20 mouse cellular contexts compared by ENCODE assay signal in the genomic region with DNA sequence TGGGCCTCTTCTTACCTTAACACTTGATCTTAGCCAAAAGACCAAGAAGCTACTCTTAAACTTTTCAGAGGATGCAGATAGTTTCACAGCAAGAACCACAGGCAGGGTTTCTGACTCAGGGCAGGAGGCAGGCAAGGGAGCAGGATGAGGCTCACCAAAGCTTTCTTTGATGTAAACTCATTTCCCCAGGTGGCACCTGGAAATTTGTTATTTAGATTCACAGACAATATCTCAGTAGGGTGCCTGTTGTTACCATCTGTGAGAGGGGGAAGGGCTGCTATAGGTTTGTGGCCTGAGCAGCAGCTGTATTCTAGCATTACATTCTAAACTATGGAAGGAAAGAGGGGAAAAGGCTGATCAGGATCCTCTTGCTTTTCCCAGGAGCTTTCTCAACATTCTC.
"Had no signal": no experiment of that assay in that cellular context is flagged by ENCODE, and none has a peak within 500 bp of the region (broad histone marks: within the 10 kb centered on the region; RNA-seq: fewer than 3 reads in every experiment).

No protein-coding gene starts in this region.

- H3K27me3 ChIP-seq: intestine, embryonic 15.5 days; liver, embryonic 15.5 days; midbrain, embryonic 12.5 days; neural tube, embryonic 13.5 days; stomach, embryonic 15.5 days had no signal

- H3K4me2 ChIP-seq: intestine, embryonic 15.5 days; liver, embryonic 11.5 days; liver, embryonic 15.5 days; lung, embryonic 14.5 days; midbrain, embryonic 12.5 days; neural tube, embryonic 13.5 days; stomach, embryonic 15.5 days had no signal

- H3K4me3 ChIP-seq: intestine, embryonic 15.5 days; layer of hippocampus, adult 2 months; left cerebral cortex, adult 2 months; limb, embryonic 10.5 days; liver, embryonic 15.5 days; megakaryocyte, embryonic 14.5 days; midbrain, embryonic 12.5 days; neural tube, embryonic 13.5 days; stomach, embryonic 15.5 days had no signal

- H3K36me3 ChIP-seq: intestine, embryonic 15.5 days; limb, embryonic 10.5 days; liver, embryonic 15.5 days; midbrain, embryonic 12.5 days; neural tube, embryonic 13.5 days; stomach, embryonic 15.5 days had no signal

- H3K27ac ChIP-seq: intestine, embryonic 15.5 days; layer of hippocampus, adult 2 months; left cerebral cortex, adult 2 months; limb, embryonic 10.5 days; liver, embryonic 15.5 days; macrophage; midbrain, embryonic 12.5 days; neural tube, embryonic 13.5 days; stomach, embryonic 15.5 days had no signal

- H3K4me1 ChIP-seq: intestine, embryonic 15.5 days; limb, embryonic 10.5 days; liver, embryonic 15.5 days; megakaryocyte, embryonic 14.5 days; midbrain, embryonic 12.5 days; neural tube, embryonic 13.5 days; stomach, embryonic 15.5 days had no signal

- H3K9ac ChIP-seq: intestine, embryonic 15.5 days; liver, embryonic 15.5 days; lung, embryonic 14.5 days; midbrain, embryonic 12.5 days; neural tube, embryonic 13.5 days; stomach, embryonic 15.5 days had no signal

- ATAC-seq: intestine, embryonic 15.5 days; midbrain, embryonic 16.5 days had no signal

- H3K9me3 ChIP-seq: intestine, embryonic 15.5 days; limb, embryonic 10.5 days; liver, embryonic 15.5 days; megakaryocyte, embryonic 14.5 days; midbrain, embryonic 12.5 days; neural tube, embryonic 13.5 days; stomach, embryonic 15.5 days had no signal

- DNase-seq: kidney, adult 9 months; kidney, postnatal 10 days; kidney, postnatal 4 days; lung, embryonic 14.5 days; lung, postnatal 10 days; retina, postnatal 1 day; right cerebral cortex, postnatal 4 days; spleen, adult 18-20 months had no signal
